Mouse (Mus musculus) ES-E14 (cell line): ENCODE data around the gene Ampd3. TPM values are rescaled to one million over a fixed set of nuclear protein-coding genes. Genes with fewer than 3 reads are reported as not detected.

Experiments used
- DNase-seq: peaks from one replicate; pipeline ENCODE4 v3.0.0-alpha.2; 2013; ENCODE audit warnings: low read depth, low spot score
- H3K27ac ChIP-seq: 2 replicates; pipeline ENCODE4 v1.5.1; 2012; ENCODE audit warnings: low read depth, mild to moderate bottlenecking, low read length, moderate library complexity, mixed read lengths; ENCODE audit not compliant: poor library complexity, insufficient read depth, severe bottlenecking
- H3K36me3 ChIP-seq: 2 replicates; pipeline ENCODE4 v1.6.1; 2012; ENCODE audit warnings: mild to moderate bottlenecking, low read length, moderate library complexity, mixed read lengths; ENCODE audit not compliant: control insufficient read depth, poor library complexity, insufficient read depth, severe bottlenecking
- H3K4me1 ChIP-seq, 2 experiments: fragments of 150-350 bp in 1 of 2; sonication (generic) in 1 of 2; 2 replicates each; pipeline ENCODE4 v1.6.1; 2012; ENCODE audit warnings: low read length in 2 of 2, mild to moderate bottlenecking in 1 of 2, mixed read lengths in 1 of 2; ENCODE audit not compliant: control insufficient read depth in 2 of 2, insufficient read depth in 2 of 2, poor library complexity in 1 of 2
- H3K4me3 ChIP-seq, 2 experiments: fragments of 150-350 bp in 1 of 2; sonication (generic) in 1 of 2; 2 replicates each; pipeline ENCODE4 v1.5.1; 2012; ENCODE audit warnings: low read length in 2 of 2, low read depth in 1 of 2, mild to moderate bottlenecking in 1 of 2, mixed read lengths in 1 of 2; ENCODE audit not compliant: insufficient read depth in 1 of 2, poor library complexity in 1 of 2, severe bottlenecking in 1 of 2
- H3K9ac ChIP-seq: 2 replicates; pipeline ENCODE4 v1.6.1; 2012; ENCODE audit warnings: low read depth, mild to moderate bottlenecking, low read length, mixed read lengths; ENCODE audit not compliant: poor library complexity, insufficient read depth, severe bottlenecking
- H3K9me3 ChIP-seq: fragments of 150-350 bp; sonication (generic); 2 replicates; pipeline ENCODE4 v1.6.1; 2012; ENCODE audit warnings: low read depth, mild to moderate bottlenecking, low read length; ENCODE audit not compliant: control insufficient read depth, insufficient read depth
- CHD2 ChIP-seq: IDR thresholded peaks from 2 replicates; pipeline ENCODE4 v1.6.1; 2014; ENCODE audit warnings: mild to moderate bottlenecking, low read depth, low read length, inconsistent platforms
- HCFC1 ChIP-seq: IDR thresholded peaks from 2 replicates; pipeline ENCODE4 v1.6.1; 2012; ENCODE audit warnings: low read length, inconsistent platforms, borderline replicate concordance; ENCODE audit not compliant: insufficient read depth
- MAFK ChIP-seq: IDR thresholded peaks from 2 replicates; pipeline ENCODE4 v1.6.1; 2014; ENCODE audit warnings: mild to moderate bottlenecking, low read depth, low read length, inconsistent platforms; ENCODE audit not compliant: insufficient read depth
- ZC3H11A ChIP-seq: IDR thresholded peaks from 2 replicates; pipeline ENCODE4 v1.6.1; 2012; ENCODE audit warnings: low read depth, mild to moderate bottlenecking, inconsistent platforms, low read length, borderline replicate concordance
- ZNF384 ChIP-seq: IDR thresholded peaks from 2 replicates; pipeline ENCODE4 v1.6.1; 2012; ENCODE audit warnings: low read depth, low read length, inconsistent platforms
- in situ Hi-C, 2 experiments: fragments of 600-800 bp; cut with MboI; formaldehyde crosslinking; loops; one replicate each; pipeline ENCODE4 v1.15.1; 2025; ENCODE audit warnings: low sequenced_read_pairs in 2 of 2, inconsistent platforms in 1 of 2; ENCODE audit not compliant: unreplicated experiment in 2 of 2
- total RNA-seq: library from RNA; depleted of rRNA; stranded (reverse); fragments of 300-350 nt; gene quantifications from 2 replicates; pipeline ENCODE4 v1.2.3, GENCODE M21; 2012

Gene Ampd3
- total RNA-seq, 1 experiment: 2.4 TPM

GRCm38 (mm10) chr7:110822055-110822454, 54.0 kb downstream of the Ampd3 start:
- TF ChIP-seq HCFC1: no peak
- TF ChIP-seq MAFK: no peak
- TF ChIP-seq ZNF384: no peak
- no peak for TF ChIP-seq CHD2
- no peak for TF ChIP-seq ZC3H11A
- Histone ChIP-seq H3K9me3 (no peaks in the 10 kb centered on the region), H3K27ac (no peak overlapping the region), H3K36me3 (peaks cover 17% of the 10 kb centered on the region), H3K4me3 (no peak overlapping the region), H3K4me1 (no peaks in the 10 kb centered on the region), H3K9ac (no peak overlapping the region)
- in situ Hi-C loops: no loop called here
- DNase-seq: no peak

GRCm38 (mm10) chr7:110823076-110823475, 55.1 kb downstream of the Ampd3 start:
- no peak for DNase-seq
- Histone ChIP-seq H3K4me1 (no peaks in the 10 kb centered on the region), H3K4me3 (no peak overlapping the region), H3K27ac (no peak overlapping the region), H3K9me3 (no peaks in the 10 kb centered on the region), H3K36me3 (peaks cover 16% of the 10 kb centered on the region), H3K9ac (no peak overlapping the region)
- TF ChIP-seq CHD2 (no peak), ZNF384 (no peak), ZC3H11A (no peak), MAFK (no peak), HCFC1 (no peak)
- in situ Hi-C loops: no loop called here

GRCm38 (mm10) chr7:110823593-110823992, 55.6 kb downstream of the Ampd3 start:
- DNase-seq: no peak
- Histone ChIP-seq H3K36me3 (peaks cover 14% of the 10 kb centered on the region), H3K27ac (no peak overlapping the region), H3K9ac (no peak overlapping the region), H3K4me3 (no peak overlapping the region), H3K9me3 (no peaks in the 10 kb centered on the region), H3K4me1 (no peaks in the 10 kb centered on the region)
- in situ Hi-C loops: no loop called here
- no peak for TF ChIP-seq HCFC1
- no peak for TF ChIP-seq CHD2
- TF ChIP-seq ZC3H11A: no peak
- no peak for TF ChIP-seq ZNF384
- no peak for TF ChIP-seq MAFK

- no peak overlapping the region for H3K9ac ChIP-seq
- H3K36me3 ChIP-seq: peaks cover 14% of the 10 kb centered on the region
- H3K4me3 ChIP-seq: no peak overlapping the region
- TF ChIP-seq CHD2 (no peak), ZC3H11A (no peak), MAFK (no peak), HCFC1 (no peak), ZNF384 (no peak)
- no peak overlapping the region for H3K27ac ChIP-seq
- in situ Hi-C loops: no loop called here
- DNase-seq: no peak
- no peaks in the 10 kb centered on the region for H3K9me3 ChIP-seq
- no peaks in the 10 kb centered on the region for H3K4me1 ChIP-seq
These were observed 56.3 kb downstream of the Ampd3 start for GRCm38 (mm10) chr7:110823995-110824953.
